Comparison of ENCODE assay signal across 8 mouse cellular contexts in genomic region chr15:81839634-81840033, GRCm38 (mm10). TPM values are rescaled to one million over a fixed set of nuclear protein-coding genes. Genes with fewer than 3 reads are reported as not detected.
A peak's percentile ranks its signal among the peaks of the same experiment; 100 is the strongest.
DNase-seq lines count a peak whose midpoint lies in the region; ATAC-seq and TF ChIP-seq lines count a peak whose summit lies in the region.

No protein-coding gene starts in this region.

- no peak for ATAC-seq in embryonic facial prominence, embryonic 13.5 days (ENCODE audit: insufficient number of reproducible peaks, insufficient read depth, low FRiP score, low TSS enrichment, low read depth)
- ATAC-seq in forebrain, embryonic 14.5 days, result peak; percentile 59; the same call in 1 of the 2 replicates

- H3K79me2 ChIP-seq in myocyte (ENCODE audit: control insufficient read depth, insufficient read depth), result no peaks in the 10 kb centered on the region

- no peak overlapping the region for H3K4me2 ChIP-seq in embryonic facial prominence, embryonic 13.5 days
- no peak overlapping the region for H3K4me2 ChIP-seq in forebrain, embryonic 14.5 days (ENCODE audit: low read length)
- peak overlapping the region; percentile 31 for H3K4me2 ChIP-seq in myocyte (ENCODE audit: low read depth)

- no peak overlapping the region for H3K4me3 ChIP-seq in embryonic facial prominence, embryonic 13.5 days
- H3K4me3 ChIP-seq in embryonic facial prominence, embryonic 10.5 days, result no peak overlapping the region
- H3K4me3 ChIP-seq in forebrain, embryonic 14.5 days (ENCODE audit: low read depth, low read length), result no peak overlapping the region
- no peak overlapping the region for H3K4me3 ChIP-seq in myocyte

- H3K9ac ChIP-seq in embryonic facial prominence, embryonic 13.5 days, result 0 out of 2 replicates have a peak overlapping the region, but pooled peaks have one; percentile 21
- H3K9ac ChIP-seq in forebrain, embryonic 14.5 days (ENCODE audit: low read length), result no peak overlapping the region

- no peak for TF ChIP-seq POLR2A in myocyte (IDR thresholded peaks at IDR 0.05; ENCODE audit: insufficient read length, low read depth)

- H3K4me1 ChIP-seq in embryonic facial prominence, embryonic 13.5 days, result peaks cover 20% of the 10 kb centered on the region
- peaks cover 32% of the 10 kb centered on the region for H3K4me1 ChIP-seq in embryonic facial prominence, embryonic 10.5 days
- H3K4me1 ChIP-seq in forebrain, embryonic 14.5 days (ENCODE audit: control insufficient read depth, insufficient read depth, low read length), result peaks cover 4% of the 10 kb centered on the region; the same call in 1 of the 2 replicates

- intact Hi-C loops in heart, postnatal 36 days (cut with DNase I), result no loop called here
- intact Hi-C loops in left cerebral cortex, postnatal 14 days (cut with DNase I), result no loop called here

- H3K27ac ChIP-seq in embryonic facial prominence, embryonic 13.5 days, result no peak overlapping the region
- H3K27ac ChIP-seq in embryonic facial prominence, embryonic 10.5 days (replicated peaks), result no peak overlapping the region
- no peak overlapping the region; the same call in 1 of the 2 replicates for H3K27ac ChIP-seq in forebrain, embryonic 14.5 days (ENCODE audit: low read depth, low read length)

- no peaks in the 10 kb centered on the region for H3K27me3 ChIP-seq in embryonic facial prominence, embryonic 13.5 days
- peaks cover 21% of the 10 kb centered on the region for H3K27me3 ChIP-seq in embryonic facial prominence, embryonic 10.5 days (replicated peaks; ENCODE audit: low read depth, poor library complexity, severe bottlenecking)
- no peaks in the 10 kb centered on the region for H3K27me3 ChIP-seq in forebrain, embryonic 14.5 days (replicated peaks; ENCODE audit: control insufficient read depth, insufficient read depth, low read length)
- no peaks in the 10 kb centered on the region for H3K27me3 ChIP-seq in myocyte (ENCODE audit: control insufficient read depth, insufficient read depth, insufficient read length)

- H3K36me3 ChIP-seq in embryonic facial prominence, embryonic 13.5 days, result no peaks in the 10 kb centered on the region
- H3K36me3 ChIP-seq in embryonic facial prominence, embryonic 10.5 days (replicated peaks), result no peaks in the 10 kb centered on the region
- no peaks in the 10 kb centered on the region for H3K36me3 ChIP-seq in forebrain, embryonic 14.5 days (ENCODE audit: control insufficient read depth, insufficient read depth, low read length)
- H3K36me3 ChIP-seq in myocyte (ENCODE audit: control insufficient read depth, insufficient read depth), result no peaks in the 10 kb centered on the region

- H3K9me3 ChIP-seq in embryonic facial prominence, embryonic 13.5 days, result no peaks in the 10 kb centered on the region
- no peaks in the 10 kb centered on the region for H3K9me3 ChIP-seq in embryonic facial prominence, embryonic 10.5 days
- no peaks in the 10 kb centered on the region for H3K9me3 ChIP-seq in forebrain, embryonic 14.5 days (replicated peaks; ENCODE audit: control insufficient read depth, low read length)

- no peak for DNase-seq in embryonic facial prominence, embryonic 10.5 days (ENCODE audit: low spot score)
- DNase-seq in adrenal gland, adult 8-10 months, result peak; percentile 87
- peak; percentile 75 for DNase-seq in forebrain, embryonic 14.5 days (ENCODE audit: low spot score)
- peak; percentile 89 for DNase-seq in heart, postnatal 36 days
- DNase-seq in left cerebral cortex, postnatal 14 days (ENCODE audit: low spot score in 2 of 2), result peak; percentile 68 to 89
- no peak for DNase-seq in embryo, embryonic 10.5 days (ENCODE audit: low spot score)

- 73% methylated on average over 5 of the region's 5 CpGs for WGBS in embryonic facial prominence, embryonic 13.5 days
- 69% methylated on average over 5 of the region's 5 CpGs for WGBS in embryonic facial prominence, embryonic 10.5 days
- WGBS in forebrain, embryonic 14.5 days, result 55% methylated on average over 5 of the region's 5 CpGs

- no peak overlapping the region for H3ac ChIP-seq in myocyte (ENCODE audit: control insufficient read depth, insufficient read length)

TF ChIP-seq in myocyte, 11 proteins besides CTCF, POLR2A, EP300 and RAD21:
- no peak for TF ChIP-seq MYOD1 (IDR thresholded peaks at IDR 0.05; ENCODE audit: control insufficient read depth in 1 of 3, insufficient read length in 2 of 3, low read depth in 2 of 3)
- no peak for TF ChIP-seq SRF (IDR thresholded peaks at IDR 0.05; ENCODE audit: control insufficient read depth, insufficient read length, low read depth)
- no peak for TF ChIP-seq MAX (IDR thresholded peaks at IDR 0.05; ENCODE audit: low read depth)
- TF ChIP-seq POLR2AphosphoS2 (IDR thresholded peaks at IDR 0.05; ENCODE audit: insufficient read length, low read depth), result no peak
- no peak for TF ChIP-seq USF1 (IDR thresholded peaks at IDR 0.05; ENCODE audit: low read depth)
- no peak for TF ChIP-seq CEBPB (IDR thresholded peaks at IDR 0.05; ENCODE audit: insufficient read depth, poor library complexity, severe bottlenecking)
- no peak for TF ChIP-seq TCF3 (IDR thresholded peaks at IDR 0.05; ENCODE audit: insufficient read length, low read depth)
- no peak for TF ChIP-seq TCF12 (IDR thresholded peaks at IDR 0.05; ENCODE audit: insufficient read depth, poor library complexity, severe bottlenecking)
- no peak for TF ChIP-seq MYOG (IDR thresholded peaks at IDR 0.05; ENCODE audit: control insufficient read depth in 1 of 3, insufficient read depth in 1 of 3, insufficient read length in 2 of 3, low read depth in 2 of 3)
- no peak for TF ChIP-seq E2F4 (IDR thresholded peaks at IDR 0.05; ENCODE audit: insufficient read depth)
- TF ChIP-seq REST (IDR thresholded peaks at IDR 0.05; ENCODE audit: insufficient read depth, insufficient read length), result no peak

RNA-seq across cellular contexts. Expression of gene Tob2, which starts 19.0 kb away (rescaled TPM):
- polyA plus RNA-seq in embryonic facial prominence, embryonic 13.5 days (2015; fragmentation: Nextera tagmentation; extraction: Ambion mirVana), result 25.6 and 26.7 TPM in 2 replicates
- 20.1 and 20.3 TPM in 2 replicates for polyA plus RNA-seq in embryonic facial prominence, embryonic 10.5 days (2016; fragmentation: Nextera tagmentation; extraction: Ambion mirVana)
- total RNA-seq in adrenal gland, adult 8-10 months (2022), result 10 to 100 TPM; 63.9 to 97.0 (median 69.1) TPM
- polyA plus RNA-seq in forebrain, embryonic 14.5 days (2014; fragmentation: Nextera tagmentation; extraction: Ambion mirVana), result 11.1 and 17.0 TPM in 2 replicates
- 100 to 1,000 TPM in 1 of 2 experiments, 10 to 100 TPM in 1; 74.9 to 130 TPM for total RNA-seq in heart, postnatal 36 days (2021)
- total RNA-seq in left cerebral cortex, postnatal 14 days (2021), result 10 to 100 TPM; 25.8 to 31.8 TPM
- 37.9 TPM for polyA plus RNA-seq in myocyte (2012; fragmentation: generic; extraction: Trizol)

RNA-seq across cellular contexts. Expression of gene Phf5a, which starts 32.1 kb away (rescaled TPM):
- polyA plus RNA-seq in embryonic facial prominence, embryonic 13.5 days (2015; fragmentation: Nextera tagmentation; extraction: Ambion mirVana), result 164 and 172 TPM in 2 replicates
- 260 and 267 TPM in 2 replicates for polyA plus RNA-seq in embryonic facial prominence, embryonic 10.5 days (2016; fragmentation: Nextera tagmentation; extraction: Ambion mirVana)
- 10 to 100 TPM; 44.2 to 61.3 (median 51.4) TPM for total RNA-seq in adrenal gland, adult 8-10 months (2022)
- 153 and 202 TPM in 2 replicates for polyA plus RNA-seq in forebrain, embryonic 14.5 days (2014; fragmentation: Nextera tagmentation; extraction: Ambion mirVana)
- 10 to 100 TPM; 35.0 to 39.8 TPM for total RNA-seq in heart, postnatal 36 days (2021)
- total RNA-seq in left cerebral cortex, postnatal 14 days (2021), result 10 to 100 TPM; 31.8 to 39.8 TPM
- 95.3 TPM for polyA plus RNA-seq in myocyte (2012; fragmentation: generic; extraction: Trizol)

RNA-seq across cellular contexts. Expression of gene Aco2, which starts 32.5 kb away (rescaled TPM):
- polyA plus RNA-seq in embryonic facial prominence, embryonic 13.5 days (2015; fragmentation: Nextera tagmentation; extraction: Ambion mirVana), result 148 and 151 TPM in 2 replicates
- 153 TPM in 2 replicates for polyA plus RNA-seq in embryonic facial prominence, embryonic 10.5 days (2016; fragmentation: Nextera tagmentation; extraction: Ambion mirVana)
- total RNA-seq in adrenal gland, adult 8-10 months (2022), result 100 to 1,000 TPM; 297 to 630 (median 469) TPM
- 204 and 231 TPM in 2 replicates for polyA plus RNA-seq in forebrain, embryonic 14.5 days (2014; fragmentation: Nextera tagmentation; extraction: Ambion mirVana)
- total RNA-seq in heart, postnatal 36 days (2021), result 1,000 to 10,000 TPM; 2,177 to 2,250 TPM
- total RNA-seq in left cerebral cortex, postnatal 14 days (2021), result 100 to 1,000 TPM; 445 to 467 TPM
- 666 TPM for polyA plus RNA-seq in myocyte (2012; fragmentation: generic; extraction: Trizol)

RNA-seq across cellular contexts. Expression of gene Tef, which starts 37.4 kb away (rescaled TPM):
- polyA plus RNA-seq in embryonic facial prominence, embryonic 13.5 days (2015; fragmentation: Nextera tagmentation; extraction: Ambion mirVana), result 29.4 and 30.3 TPM in 2 replicates
- polyA plus RNA-seq in embryonic facial prominence, embryonic 10.5 days (2016; fragmentation: Nextera tagmentation; extraction: Ambion mirVana), result 15.9 and 16.0 TPM in 2 replicates
- 100 to 1,000 TPM in 3 of 4 experiments, 10 to 100 TPM in 1; 93.1 to 190 (median 160) TPM for total RNA-seq in adrenal gland, adult 8-10 months (2022)
- polyA plus RNA-seq in forebrain, embryonic 14.5 days (2014; fragmentation: Nextera tagmentation; extraction: Ambion mirVana), result 15.1 and 18.1 TPM in 2 replicates
- total RNA-seq in heart, postnatal 36 days (2021), result 100 to 1,000 TPM; 123 to 132 TPM
- total RNA-seq in left cerebral cortex, postnatal 14 days (2021), result 100 to 1,000 TPM; 188 to 210 TPM
- 58.4 TPM for polyA plus RNA-seq in myocyte (2012; fragmentation: generic; extraction: Trizol)

Comparison
In these comparisons a context has a peak if more than half of its experiments do, and no peak if none do; other contexts are left out.
1. DNase-seq: peak in adrenal gland, adult 8-10 months (single experiment), forebrain, embryonic 14.5 days (single experiment), heart, postnatal 36 days (2 of 2) and left cerebral cortex, postnatal 14 days (2 of 2); none in embryonic facial prominence, embryonic 10.5 days (single experiment) and embryo, embryonic 10.5 days (single experiment).